Mouse (Mus musculus): ENCODE data around the gene Lrch1. TPM values are rescaled to one million over a fixed set of nuclear protein-coding genes. Genes with fewer than 3 reads are reported as not detected.

The Lrch1 gene
- polyA plus RNA-seq, 1 experiment from 2014 or later: 10.9 TPM

- no peak overlapping the region for H3K9ac ChIP-seq
- no peaks in the 10 kb centered on the region for H3K36me3 ChIP-seq
- no peaks in the 10 kb centered on the region for H3K9me3 ChIP-seq (replicated peaks)
- WGBS: 43% methylated on average over 3 of the region's 3 CpGs
- H3K27ac ChIP-seq: peak overlapping the region; percentile 21; the same call in 1 of the 2 replicates
- no peak for ATAC-seq (replicated peaks; ENCODE audit: insufficient number of reproducible peaks, insufficient read depth, low FRiP score, low read depth)
- no peaks in the 10 kb centered on the region for H3K27me3 ChIP-seq
- H3K4me3 ChIP-seq: no peak overlapping the region
- no peak overlapping the region for H3K4me2 ChIP-seq
- H3K4me1 ChIP-seq (replicated peaks): peaks cover 62% of the 10 kb centered on the region
Measured at GRCm38 (mm10) chr14:74865738-74866137, 81.9 kb downstream of the Lrch1 start.

GRCm38 (mm10) chr14:74864805-74865483 lies 82.7 kb downstream of the Lrch1 start:
- Histone ChIP-seq H3K9me3 (replicated peaks) (no peaks in the 10 kb centered on the region), H3K27ac (0 out of 2 replicates have a peak overlapping the region, but pooled peaks have one; percentile 42), H3K36me3 (no peaks in the 10 kb centered on the region), H3K4me2 (no peak overlapping the region), H3K4me1 (replicated peaks) (peaks cover 55% of the 10 kb centered on the region), H3K9ac (no peak overlapping the region), H3K27me3 (no peaks in the 10 kb centered on the region), H3K4me3 (no peak overlapping the region)
- no peak for ATAC-seq (replicated peaks; ENCODE audit: insufficient number of reproducible peaks, insufficient read depth, low FRiP score, low read depth)
- 77% methylated on average over 5 of the region's 5 CpGs for WGBS

DNA sequence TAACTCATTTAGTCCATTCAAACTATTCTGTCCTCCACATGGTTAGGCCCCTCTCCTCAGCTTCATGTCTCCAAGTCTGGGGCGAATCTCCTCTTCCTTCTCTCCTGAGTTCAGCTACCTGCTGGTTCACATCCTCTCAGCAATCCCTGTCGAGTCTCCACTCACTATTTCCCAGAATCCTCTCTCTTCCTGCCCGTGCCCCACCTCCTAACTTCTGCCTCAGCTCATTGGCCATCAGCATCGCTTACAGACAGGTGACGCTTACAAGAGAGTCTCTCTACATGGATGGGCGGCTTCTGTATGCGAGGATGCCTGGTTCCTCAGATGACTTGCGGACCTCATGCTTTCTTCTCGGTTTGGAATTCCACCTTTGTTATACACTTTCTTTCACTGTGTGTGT lies 86.2 kb downstream of the Lrch1 start:
- peaks cover 24% of the 10 kb centered on the region for H3K4me1 ChIP-seq (replicated peaks)
- peaks cover 1% of the 10 kb centered on the region; the same call in 1 of the 2 replicates for H3K36me3 ChIP-seq
- no peaks in the 10 kb centered on the region for H3K9me3 ChIP-seq (replicated peaks)
- no peak for ATAC-seq (replicated peaks; ENCODE audit: insufficient number of reproducible peaks, insufficient read depth, low FRiP score, low read depth)
- WGBS: 91% methylated on average over 9 of the region's 9 CpGs
- H3K27ac ChIP-seq: no peak overlapping the region
- H3K9ac ChIP-seq: no peak overlapping the region
- no peaks in the 10 kb centered on the region for H3K27me3 ChIP-seq
- H3K4me3 ChIP-seq: no peak overlapping the region
- no peak overlapping the region for H3K4me2 ChIP-seq

DNA sequence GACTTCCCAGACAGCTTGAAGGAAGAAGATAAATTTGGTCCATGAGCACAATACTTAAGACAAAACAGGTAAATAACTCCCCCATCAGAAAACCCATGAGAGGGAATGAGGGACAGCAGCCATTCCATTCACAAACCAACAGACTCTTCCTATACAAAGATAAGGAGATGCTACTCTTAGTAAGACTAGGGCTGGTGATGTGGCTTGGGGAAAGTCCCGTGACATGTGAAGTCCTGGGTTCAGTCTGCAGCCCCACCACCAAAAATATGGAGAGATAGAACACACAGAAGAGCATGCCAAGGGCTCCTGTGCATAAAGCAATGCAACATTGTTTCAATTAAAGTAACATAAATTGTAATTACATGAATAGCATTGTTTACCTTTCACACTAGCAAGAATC lies 88.5 kb downstream of the Lrch1 start:
- WGBS: 72% methylated on average over 1 of the region's 1 CpGs
- peaks cover 8% of the 10 kb centered on the region for H3K36me3 ChIP-seq
- no peak for ATAC-seq (replicated peaks; ENCODE audit: insufficient number of reproducible peaks, insufficient read depth, low FRiP score, low read depth)
- no peaks in the 10 kb centered on the region; the same call in 1 of the 2 replicates for H3K9me3 ChIP-seq (replicated peaks)
- no peak overlapping the region for H3K4me3 ChIP-seq
- H3K4me1 ChIP-seq (replicated peaks): 0 out of 2 replicates have a peak, but pooled peaks cover 6% of the 10 kb centered on the region
- H3K27me3 ChIP-seq: no peaks in the 10 kb centered on the region
- H3K4me2 ChIP-seq: no peak overlapping the region
- no peak overlapping the region for H3K27ac ChIP-seq
- no peak overlapping the region for H3K9ac ChIP-seq

DNA sequence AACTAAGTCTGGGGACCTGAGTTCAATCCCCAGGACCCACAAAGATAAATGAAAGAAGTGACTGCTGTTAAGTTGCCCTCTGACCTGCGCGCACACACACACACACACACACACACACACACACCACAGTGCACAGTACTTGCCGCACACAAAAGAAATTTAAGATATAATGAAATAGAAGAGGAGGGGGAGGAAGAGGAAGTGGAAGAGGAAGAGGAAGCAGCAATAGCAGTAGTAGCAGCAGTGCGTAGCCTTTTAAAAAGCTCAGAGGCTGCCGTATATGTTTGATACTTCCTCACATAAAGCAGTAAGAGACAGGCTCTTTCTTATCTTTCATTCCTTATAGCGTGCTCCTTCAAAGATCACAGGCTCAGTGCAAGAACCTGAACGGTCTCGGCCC lies 92.2 kb downstream of the Lrch1 start:
- Histone ChIP-seq H3K27ac (no peak overlapping the region), H3K27me3 (no peaks in the 10 kb centered on the region), H3K4me3 (no peak overlapping the region), H3K4me1 (replicated peaks) (peaks cover 29% of the 10 kb centered on the region), H3K9ac (no peak overlapping the region), H3K36me3 (peaks cover 8% of the 10 kb centered on the region), H3K9me3 (replicated peaks) (no peaks in the 10 kb centered on the region; the same call in 1 of the 2 replicates), H3K4me2 (no peak overlapping the region)
- no peak for ATAC-seq (replicated peaks; ENCODE audit: insufficient number of reproducible peaks, insufficient read depth, low FRiP score, low read depth)
- 83% methylated on average over 8 of the region's 8 CpGs for WGBS

- Histone ChIP-seq H3K9me3 (replicated peaks) (no peaks in the 10 kb centered on the region; the same call in 1 of the 2 replicates), H3K9ac (0 out of 2 replicates have a peak overlapping the region, but pooled peaks have one; percentile 17), H3K4me2 (peak overlapping the region; percentile 39; the same call in 1 of the 2 replicates), H3K27me3 (no peaks in the 10 kb centered on the region), H3K36me3 (peaks cover 8% of the 10 kb centered on the region), H3K4me3 (no peak overlapping the region), H3K27ac (peak overlapping the region; percentile 86), H3K4me1 (replicated peaks) (peaks cover 41% of the 10 kb centered on the region)
- WGBS: 56% methylated on average over 4 of the region's 4 CpGs
- ATAC-seq (replicated peaks; ENCODE audit: insufficient number of reproducible peaks, insufficient read depth, low FRiP score, low read depth): no peak
Measured at GRCm38 (mm10) chr14:74853759-74854100, 93.9 kb downstream of the Lrch1 start.

GRCm38 (mm10) chr14:74852965-74853758 lies 94.5 kb downstream of the Lrch1 start:
- peak overlapping the region; percentile 39; the same call in 1 of the 2 replicates for H3K4me2 ChIP-seq
- no peak overlapping the region for H3K4me3 ChIP-seq
- 0 out of 2 replicates have a peak overlapping the region, but pooled peaks have one; percentile 17 for H3K9ac ChIP-seq
- H3K4me1 ChIP-seq (replicated peaks): peaks cover 46% of the 10 kb centered on the region
- peak overlapping the region; percentile 86 for H3K27ac ChIP-seq
- H3K9me3 ChIP-seq (replicated peaks): no peaks in the 10 kb centered on the region; the same call in 1 of the 2 replicates
- WGBS: 19% methylated on average over 16 of the region's 16 CpGs
- H3K27me3 ChIP-seq: no peaks in the 10 kb centered on the region
- ATAC-seq (replicated peaks; ENCODE audit: insufficient number of reproducible peaks, insufficient read depth, low FRiP score, low read depth): no peak; the same call in 1 of the 2 replicates
- H3K36me3 ChIP-seq: peaks cover 8% of the 10 kb centered on the region

GRCm38 (mm10) chr14:74851866-74852265 lies 95.8 kb downstream of the Lrch1 start:
- Histone ChIP-seq H3K27ac (peak overlapping the region; percentile 43), H3K9ac (no peak overlapping the region), H3K9me3 (replicated peaks) (no peaks in the 10 kb centered on the region; the same call in 1 of the 2 replicates), H3K4me1 (replicated peaks) (peaks cover 59% of the 10 kb centered on the region), H3K4me2 (no peak overlapping the region), H3K4me3 (no peak overlapping the region), H3K36me3 (peaks cover 8% of the 10 kb centered on the region), H3K27me3 (no peaks in the 10 kb centered on the region)
- no peak for ATAC-seq (replicated peaks; ENCODE audit: insufficient number of reproducible peaks, insufficient read depth, low FRiP score, low read depth)
- 48% methylated on average over 9 of the region's 9 CpGs for WGBS

- H3K36me3 ChIP-seq: no peaks in the 10 kb centered on the region
- peak; percentile 62; the same call in 1 of the 2 replicates for ATAC-seq (replicated peaks; ENCODE audit: insufficient number of reproducible peaks, insufficient read depth, low FRiP score, low read depth)
- H3K9me3 ChIP-seq (replicated peaks): no peaks in the 10 kb centered on the region
- H3K9ac ChIP-seq: no peak overlapping the region
- no peaks in the 10 kb centered on the region for H3K27me3 ChIP-seq
- H3K4me1 ChIP-seq (replicated peaks): peaks cover 79% of the 10 kb centered on the region
- WGBS: 23% methylated on average over 6 of the region's 6 CpGs
- H3K27ac ChIP-seq: peak overlapping the region; percentile 88
- no peak overlapping the region for H3K4me2 ChIP-seq
- no peak overlapping the region for H3K4me3 ChIP-seq
Measured at GRCm38 (mm10) chr14:74849020-74849419, 98.7 kb downstream of the Lrch1 start.

GRCm38 (mm10) chr14:74848224-74848623 lies 99.5 kb downstream of the Lrch1 start:
- no peak for ATAC-seq (replicated peaks; ENCODE audit: insufficient number of reproducible peaks, insufficient read depth, low FRiP score, low read depth)
- Histone ChIP-seq H3K27me3 (no peaks in the 10 kb centered on the region), H3K4me2 (no peak overlapping the region), H3K4me3 (no peak overlapping the region), H3K36me3 (no peaks in the 10 kb centered on the region), H3K9me3 (replicated peaks) (no peaks in the 10 kb centered on the region), H3K9ac (no peak overlapping the region), H3K4me1 (replicated peaks) (peaks cover 71% of the 10 kb centered on the region), H3K27ac (peak overlapping the region; percentile 88)
- 92% methylated on average over 5 of the region's 5 CpGs for WGBS

DNA sequence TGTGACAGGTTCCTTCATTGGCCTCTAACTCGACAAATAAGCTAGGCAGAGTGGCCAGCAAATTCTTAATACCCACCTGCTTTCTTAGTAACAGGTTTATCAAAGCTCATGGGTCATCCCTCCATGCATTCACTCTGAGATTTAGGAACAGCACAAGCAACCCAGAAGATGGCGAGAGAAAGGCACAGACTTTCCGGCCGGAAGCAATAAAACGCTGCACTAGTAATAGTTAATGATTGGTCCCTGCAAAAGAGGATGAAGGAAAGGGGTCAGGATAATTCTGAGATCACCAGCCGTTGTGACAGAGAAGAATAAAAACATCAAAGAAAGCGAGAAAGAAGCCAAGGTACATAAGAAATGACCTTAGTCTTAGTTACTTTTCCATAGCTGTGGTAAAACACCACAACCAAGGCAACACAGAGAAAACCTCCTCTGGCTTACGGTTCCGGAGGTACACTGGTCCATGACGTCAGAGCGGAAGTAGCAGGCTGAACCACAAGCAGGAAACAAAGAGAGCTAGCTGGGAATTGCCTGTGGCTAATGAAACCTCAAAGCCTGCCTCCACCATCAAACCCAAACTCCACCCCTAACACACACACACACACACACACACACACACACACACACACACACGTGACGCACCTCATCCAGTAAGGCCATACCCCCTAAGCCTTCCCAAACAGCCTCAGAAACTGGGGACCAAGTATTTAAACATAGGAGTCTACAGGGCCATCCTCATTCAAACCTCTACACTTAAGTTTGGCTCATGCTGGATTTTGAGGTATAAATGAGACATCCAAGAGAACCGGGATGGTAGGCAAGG lies 100.2 kb downstream of the Lrch1 start:
- Histone ChIP-seq H3K36me3 (no peaks in the 10 kb centered on the region), H3K9me3 (replicated peaks) (no peaks in the 10 kb centered on the region), H3K9ac (no peak overlapping the region), H3K4me1 (replicated peaks) (peaks cover 64% of the 10 kb centered on the region), H3K27me3 (no peaks in the 10 kb centered on the region), H3K27ac (peak overlapping the region; percentile 88), H3K4me3 (no peak overlapping the region), H3K4me2 (no peak overlapping the region; the same call in 1 of the 2 replicates)
- no peak for ATAC-seq (replicated peaks; ENCODE audit: insufficient number of reproducible peaks, insufficient read depth, low FRiP score, low read depth)
- 68% methylated on average over 14 of the region's 14 CpGs for WGBS

All from heart, embryonic 15.5 days (tissue).